Mouse (Mus musculus): Measurements from ENCODE around the gene Brap. TPM values are rescaled to one million over a fixed set of nuclear protein-coding genes. Genes with fewer than 3 reads are reported as not detected.

Brap gene
- 36.2 TPM for polyA plus RNA-seq (2014; fragmentation: Illumina TruSeq; extraction: RNeasy Lipid Tissue Mini Kit (QIAGEN cat#74804); ENCODE audit: low read depth, low replicate concordance)

DNA sequence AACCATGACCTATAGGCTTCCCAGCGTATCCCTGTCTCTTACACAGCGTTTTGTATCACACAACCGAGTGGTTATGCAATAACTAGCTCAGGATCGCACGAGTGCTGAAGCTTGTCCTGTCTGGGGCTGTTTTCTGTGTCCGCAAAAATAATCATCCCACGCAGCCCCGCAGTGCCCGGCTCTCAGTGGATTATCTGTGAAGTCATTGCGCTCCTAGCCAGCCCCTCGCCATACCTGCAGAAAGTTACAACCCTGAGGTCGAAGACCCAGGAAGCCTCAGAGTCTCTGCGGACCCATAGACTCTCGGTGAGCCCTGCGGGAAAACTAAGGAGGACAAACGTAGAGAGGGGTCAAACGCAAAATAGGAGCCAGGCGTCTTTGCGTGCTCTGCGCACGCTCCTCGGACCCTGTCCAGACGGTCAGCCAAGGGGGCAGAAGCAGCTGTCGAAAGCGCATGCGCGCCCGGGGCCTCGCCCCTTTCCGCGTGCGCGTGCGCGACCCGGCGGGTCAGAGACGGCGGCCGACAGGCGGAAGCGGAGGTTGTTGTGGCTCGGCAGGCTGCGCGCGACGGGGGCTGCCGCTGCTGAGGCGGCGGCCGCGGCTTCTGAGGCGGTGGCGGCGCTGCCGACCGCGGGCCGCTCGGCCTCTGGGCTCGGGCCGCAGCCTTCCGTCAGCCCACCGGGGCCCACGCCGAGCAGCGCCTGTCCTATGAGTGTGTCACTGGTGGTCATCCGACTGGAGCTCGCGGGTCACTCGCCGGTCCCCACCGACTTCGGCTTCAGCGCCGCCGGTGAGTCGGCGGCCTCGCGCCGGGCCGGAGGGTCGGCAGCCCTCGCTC is at the start of gene Brap, which contains the start of gene Acad10:
TSS of gene Brap (plus strand) at position 505 of the 838 bp plus-strand sequence.
TSS of gene Acad10 (minus strand) at position 456 of the 838 bp plus-strand sequence.

DNA sequence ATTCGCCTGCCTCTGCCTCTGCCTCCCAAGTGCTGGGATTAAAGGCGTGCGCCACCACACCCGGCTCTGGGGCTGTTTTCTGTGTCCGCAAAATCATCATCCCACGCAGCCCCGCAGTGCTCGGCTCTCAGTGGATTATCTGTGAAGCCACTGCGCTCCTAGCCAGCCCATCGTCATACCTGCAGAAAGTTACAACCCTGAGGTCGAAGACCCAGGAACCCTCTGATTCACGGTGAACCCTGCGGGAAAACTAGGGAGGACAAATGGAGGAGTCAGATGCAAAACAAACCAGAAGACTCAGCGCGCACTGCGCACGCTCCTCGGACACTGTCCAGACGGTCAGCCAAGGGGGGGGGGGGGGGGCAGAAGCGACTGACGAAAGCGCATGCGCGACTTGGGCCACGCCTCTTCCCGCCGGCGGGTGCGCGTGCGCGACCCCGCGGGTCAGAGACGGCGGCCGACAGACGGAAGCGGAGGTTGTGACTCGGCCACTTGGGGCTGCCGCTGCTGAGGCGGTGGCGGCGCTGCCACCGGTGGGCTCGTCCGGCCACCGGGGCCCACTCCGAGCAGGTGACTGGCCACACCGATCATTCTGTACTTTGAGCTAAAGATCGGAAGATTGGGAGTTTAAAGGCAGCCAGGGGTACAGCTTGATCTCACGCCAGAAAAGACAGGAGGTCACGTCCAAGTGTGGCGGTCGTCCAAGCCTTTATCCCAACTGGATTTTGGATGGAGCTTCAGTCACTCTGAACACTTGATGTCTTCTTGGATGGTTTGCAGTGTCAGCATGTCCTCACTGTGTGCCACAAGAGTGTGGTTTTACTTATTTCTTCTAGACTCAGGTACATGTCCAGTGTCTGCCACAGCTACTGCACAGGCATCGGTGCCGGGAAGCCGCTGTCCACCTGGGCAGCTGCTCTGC is 41.5 kb upstream of the Brap start, which contains the start of gene Acad12:
TSS of gene Acad12 (minus strand) at position 347 of the 922 bp plus-strand sequence.

GRCm38 (mm10) chr5:121711174-121711927 is 51.0 kb downstream of the Brap start, which contains the start of gene Atxn2:
Gene Atxn2, plus strand, starts transcription at chr5:121711337.

Other genes with a start within 250 kb of the Brap start
- not detected for gene Tmem116, start 208.7 kb upstream of the Brap start, polyA plus RNA-seq (2014; fragmentation: Illumina TruSeq; extraction: RNeasy Lipid Tissue Mini Kit (QIAGEN cat#74804); ENCODE audit: low read depth, low replicate concordance)
- 9.3 TPM for gene Erp29, start 208.1 kb upstream of the Brap start, polyA plus RNA-seq (2014; fragmentation: Illumina TruSeq; extraction: RNeasy Lipid Tissue Mini Kit (QIAGEN cat#74804); ENCODE audit: low read depth, low replicate concordance)
- gene Adam1b, start 157.1 kb upstream of the Brap start, polyA plus RNA-seq (2014; fragmentation: Illumina TruSeq; extraction: RNeasy Lipid Tissue Mini Kit (QIAGEN cat#74804); ENCODE audit: low read depth, low replicate concordance): not detected
- 3.0 TPM for gene Adam1a, start 115.1 kb upstream of the Brap start, polyA plus RNA-seq (2014; fragmentation: Illumina TruSeq; extraction: RNeasy Lipid Tissue Mini Kit (QIAGEN cat#74804); ENCODE audit: low read depth, low replicate concordance)
- not detected for gene Gm42878, start 115.1 kb upstream of the Brap start, polyA plus RNA-seq (2014; fragmentation: Illumina TruSeq; extraction: RNeasy Lipid Tissue Mini Kit (QIAGEN cat#74804); ENCODE audit: low read depth, low replicate concordance)
- gene Mapkapk5, start 114.7 kb upstream of the Brap start, polyA plus RNA-seq (2014; fragmentation: Illumina TruSeq; extraction: RNeasy Lipid Tissue Mini Kit (QIAGEN cat#74804); ENCODE audit: low read depth, low replicate concordance): 61.0 TPM
- 53.5 TPM for gene Aldh2, start 66.7 kb upstream of the Brap start, polyA plus RNA-seq (2014; fragmentation: Illumina TruSeq; extraction: RNeasy Lipid Tissue Mini Kit (QIAGEN cat#74804); ENCODE audit: low read depth, low replicate concordance)
- 11.8 TPM for gene Acad12, start 41.6 kb upstream of the Brap start, polyA plus RNA-seq (2014; fragmentation: Illumina TruSeq; extraction: RNeasy Lipid Tissue Mini Kit (QIAGEN cat#74804); ENCODE audit: low read depth, low replicate concordance)
- gene Acad10, start within 50 bp of the Brap start, polyA plus RNA-seq (2014; fragmentation: Illumina TruSeq; extraction: RNeasy Lipid Tissue Mini Kit (QIAGEN cat#74804); ENCODE audit: low read depth, low replicate concordance): 1.3 TPM
- 352 TPM for gene Atxn2, start 50.8 kb downstream of the Brap start, polyA plus RNA-seq (2014; fragmentation: Illumina TruSeq; extraction: RNeasy Lipid Tissue Mini Kit (QIAGEN cat#74804); ENCODE audit: low read depth, low replicate concordance)
- 13.0 TPM for gene Sh2b3, start 177.1 kb downstream of the Brap start, polyA plus RNA-seq (2014; fragmentation: Illumina TruSeq; extraction: RNeasy Lipid Tissue Mini Kit (QIAGEN cat#74804); ENCODE audit: low read depth, low replicate concordance)
- gene Pheta1, start 188.4 kb downstream of the Brap start, polyA plus RNA-seq (2014; fragmentation: Illumina TruSeq; extraction: RNeasy Lipid Tissue Mini Kit (QIAGEN cat#74804); ENCODE audit: low read depth, low replicate concordance): not detected